Mouse (Mus musculus): ENCODE results near the gene Vmn2r88.
"Not testable (repeated sequence)": the region's sequence is repeated elsewhere in the genome, so short reads cannot be mapped to it uniquely, and the experiment has no call there.

Vmn2r88 gene

DNA sequence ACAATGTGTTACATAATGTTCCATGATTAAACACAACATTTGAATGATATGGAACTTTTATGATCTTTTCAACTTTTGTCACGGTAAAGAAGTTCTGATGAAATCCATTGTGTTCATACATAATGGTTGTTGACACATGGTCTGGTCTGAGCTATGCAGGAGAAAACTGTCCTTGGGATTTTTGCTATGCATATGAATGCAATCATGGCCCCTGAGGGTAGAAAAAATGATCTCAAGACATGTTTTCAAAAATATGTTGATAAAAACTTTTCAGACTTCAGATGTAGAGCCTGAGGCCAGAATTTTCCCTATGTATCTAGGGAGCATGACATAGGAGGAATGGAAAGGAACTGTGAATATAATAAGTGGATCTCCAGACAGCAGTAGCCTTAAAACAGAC lies at the start of gene Vmn2r88:
Gene Vmn2r88 (plus strand): TSS at position 301 of the 400 bp plus-strand sequence.
- in situ Hi-C loops (cut with MboI) = no loop called here

DNA sequence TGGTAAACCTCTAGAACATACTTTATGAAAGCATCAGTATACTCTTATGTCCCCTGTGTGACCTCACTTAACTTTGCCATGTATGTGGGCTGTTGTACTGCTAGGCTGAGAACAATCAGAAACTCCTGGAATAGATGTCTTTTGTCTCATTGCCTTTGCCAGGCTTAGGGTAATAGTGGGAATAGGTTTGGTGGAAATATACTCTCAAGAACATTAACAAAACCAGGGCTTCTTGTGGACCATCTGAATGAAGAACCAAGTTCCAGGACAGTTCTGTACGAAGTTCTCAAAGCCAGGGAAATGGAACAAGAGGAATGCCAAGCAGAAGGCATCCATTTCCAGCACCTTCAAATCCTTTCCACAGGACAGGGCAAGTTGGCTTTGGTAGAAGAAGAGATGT lies 49.2 kb upstream of the Vmn2r88 start, which contains the start of gene Gm7247:
Gene Gm7247 (plus strand): TSS at position 301 of the 400 bp plus-strand sequence.
- in situ Hi-C loops (cut with MboI) = no loop called here

DNA sequence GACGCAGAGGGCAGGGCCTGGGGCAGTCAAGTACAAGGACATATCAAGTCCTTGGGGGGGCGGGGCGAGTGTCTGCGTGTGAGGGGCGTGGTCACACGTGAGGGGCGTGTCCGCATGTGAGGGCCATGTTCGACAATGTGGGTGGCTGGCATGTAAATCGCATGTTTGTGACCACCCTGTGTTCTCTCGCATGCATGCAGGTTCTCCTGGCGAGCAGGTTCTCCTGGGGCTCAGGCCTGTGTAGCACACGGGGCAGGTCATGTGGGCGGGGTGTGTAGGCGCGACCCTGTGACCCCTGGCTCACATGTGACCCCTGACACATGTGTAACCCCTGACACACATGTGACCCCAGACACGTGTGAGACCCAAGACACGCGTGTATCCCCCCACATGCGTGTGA lies 27.8 kb upstream of the Vmn2r88 start:
- in situ Hi-C loops (cut with MboI) = no loop called here

DNA sequence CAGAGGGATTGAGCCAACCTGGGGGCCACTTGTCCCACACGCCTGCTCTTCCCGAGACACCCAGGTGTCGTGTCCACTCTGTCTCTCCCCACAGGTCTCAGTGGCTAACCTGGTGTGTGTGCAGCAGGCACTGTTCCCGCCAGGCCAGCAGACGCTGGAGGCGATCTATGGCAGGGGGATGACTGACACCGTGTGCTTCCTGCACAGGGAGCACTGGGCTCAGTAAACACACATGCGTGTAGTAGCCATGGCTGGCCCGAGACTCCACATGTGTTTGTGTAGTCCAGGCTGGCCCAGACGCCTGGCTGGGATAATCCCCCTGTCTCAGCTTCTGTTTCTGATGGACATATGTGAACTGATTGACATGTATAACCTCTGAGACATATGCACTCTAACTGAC lies 26.3 kb upstream of the Vmn2r88 start:
- in situ Hi-C loops (cut with MboI) = no loop called here

DNA sequence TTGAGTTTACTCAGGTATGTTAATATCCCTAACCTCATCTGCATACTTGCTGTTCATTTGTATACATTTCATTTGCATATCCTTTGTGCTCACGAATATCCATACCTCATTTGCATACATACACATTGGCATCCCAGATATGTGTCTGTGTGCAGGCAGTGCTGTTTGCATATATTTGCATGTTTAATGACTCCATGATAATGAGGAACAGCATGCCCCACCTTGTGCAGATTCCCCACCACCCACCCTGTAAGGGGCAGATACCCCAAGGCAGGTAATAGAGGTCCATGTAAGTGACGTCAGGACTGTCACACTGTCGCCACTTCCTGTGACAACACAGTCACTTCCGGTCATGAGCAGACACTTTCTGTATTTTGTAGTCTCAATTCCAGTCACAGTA lies 24.9 kb upstream of the Vmn2r88 start:
- in situ Hi-C loops (cut with MboI) = no loop called here

DNA sequence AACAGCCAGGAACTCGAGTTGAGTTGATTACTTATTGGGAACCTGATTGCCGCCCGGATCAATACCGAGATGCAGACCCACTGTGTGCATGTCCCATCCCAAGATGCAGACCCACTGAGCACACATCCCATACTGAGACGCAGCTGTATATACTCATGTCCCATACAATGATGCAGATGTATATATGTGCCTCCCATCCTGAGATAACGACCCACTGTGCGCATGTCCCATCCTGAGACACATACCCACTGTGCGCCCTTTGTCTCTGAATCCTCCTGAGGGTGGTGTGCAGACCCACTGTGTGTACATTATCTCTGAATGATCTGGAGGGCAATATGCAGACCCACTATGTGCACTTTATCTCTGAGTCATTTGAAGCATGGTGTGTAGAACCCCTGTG lies 22.9 kb upstream of the Vmn2r88 start:
- in situ Hi-C loops (cut with MboI) = no loop called here

DNA sequence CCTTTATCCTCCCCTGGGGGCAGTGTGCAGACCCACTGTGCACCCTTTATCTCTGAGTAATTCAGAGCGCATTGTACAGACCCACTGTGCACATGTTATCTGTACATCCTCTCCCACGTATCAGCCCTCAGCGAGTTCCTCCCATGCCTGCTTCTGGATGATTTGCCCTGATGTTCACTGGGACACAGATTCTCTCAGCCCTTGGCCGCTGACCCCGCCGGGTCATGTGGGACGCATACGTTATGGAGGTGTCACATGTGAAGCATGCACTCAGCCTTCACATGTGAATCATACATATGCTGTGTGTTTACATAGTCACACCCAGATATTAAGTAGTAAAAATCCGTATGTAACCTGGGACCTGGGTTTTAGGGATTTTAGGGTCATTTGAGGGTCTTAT lies 22.4 kb upstream of the Vmn2r88 start:
- in situ Hi-C loops (cut with MboI) = no loop called here

DNA sequence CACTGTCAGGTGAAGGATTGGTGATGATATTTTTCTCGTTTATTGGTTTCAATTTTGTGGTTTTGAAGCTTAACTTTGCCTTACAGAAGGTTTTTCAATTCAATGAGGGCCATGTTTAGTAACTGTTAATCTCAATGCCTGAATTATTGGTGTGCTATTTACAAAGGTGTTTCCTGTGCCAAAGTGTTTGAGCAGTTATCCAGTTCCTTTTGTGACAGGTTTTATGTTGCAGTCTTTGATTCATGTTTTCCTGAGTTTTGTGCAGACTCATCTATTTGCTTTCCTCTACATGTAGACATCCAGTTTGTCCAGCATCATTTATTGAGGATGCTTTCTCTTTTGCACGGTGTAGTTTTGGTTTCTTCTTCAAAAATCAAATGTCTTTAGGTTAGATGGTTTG lies 13.3 kb downstream of the Vmn2r88 start:
- in situ Hi-C loops (cut with MboI) = no loop called here

DNA sequence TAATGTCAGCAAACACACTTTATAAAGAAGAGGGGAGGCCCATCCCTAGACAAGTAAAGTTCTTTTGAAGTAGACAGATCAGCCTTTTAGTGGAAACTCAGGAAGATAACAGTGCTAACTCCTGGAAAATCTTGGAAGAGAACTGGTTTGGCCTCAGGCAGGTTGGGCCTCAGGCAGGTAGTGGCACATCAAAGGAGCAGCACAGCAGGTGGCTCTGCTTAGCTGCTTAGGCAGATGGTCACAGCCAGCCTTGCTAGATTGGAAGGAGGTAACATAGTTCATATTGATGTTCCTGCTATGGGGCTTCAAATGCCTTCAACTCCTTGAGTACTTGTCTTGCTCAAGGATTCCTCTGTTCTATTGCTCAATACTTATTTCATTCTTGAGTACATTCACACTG lies 19.5 kb downstream of the Vmn2r88 start:
- in situ Hi-C loops (cut with MboI) = not testable (repeated sequence)

DNA sequence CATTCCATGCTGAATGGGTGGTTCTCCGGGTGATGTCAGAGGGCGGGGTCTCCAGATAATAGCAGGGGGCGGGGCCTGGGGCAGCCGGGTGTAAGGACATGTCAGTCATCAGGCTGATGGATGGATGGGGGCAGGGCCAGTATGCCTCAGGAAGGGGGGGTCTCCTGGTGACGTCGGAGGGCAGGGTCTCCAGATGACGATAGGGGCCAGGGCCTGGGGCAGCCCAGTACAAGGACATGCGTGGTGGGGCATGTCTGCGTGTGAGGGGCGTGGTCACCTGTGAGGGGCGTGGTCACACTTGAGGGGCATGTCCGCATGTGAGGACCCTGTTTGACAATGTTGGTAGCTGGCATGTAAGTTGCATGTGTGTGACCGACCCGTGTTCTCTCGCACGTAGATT lies 23.9 kb downstream of the Vmn2r88 start:
- in situ Hi-C loops (cut with MboI) = no loop called here

DNA sequence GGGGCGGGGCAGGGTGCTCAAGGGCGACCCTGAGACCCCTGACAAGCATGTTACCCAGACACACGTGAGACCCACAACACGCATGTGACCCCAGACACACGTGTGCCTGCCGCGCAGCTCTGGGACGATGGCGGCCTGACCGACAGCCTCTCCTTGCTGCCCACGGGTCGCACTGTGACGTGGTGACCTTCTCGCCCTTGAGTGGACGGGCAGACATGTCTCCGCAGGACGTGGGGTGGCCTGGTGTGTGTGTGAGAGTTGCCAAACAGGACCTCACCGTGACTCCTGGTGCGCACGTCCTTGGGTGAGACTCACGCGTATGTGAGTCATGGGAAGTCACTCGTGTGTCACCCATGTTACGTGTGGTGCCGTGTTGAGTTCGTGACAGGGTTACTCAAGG lies 24.4 kb downstream of the Vmn2r88 start:
- in situ Hi-C loops (cut with MboI) = no loop called here

DNA sequence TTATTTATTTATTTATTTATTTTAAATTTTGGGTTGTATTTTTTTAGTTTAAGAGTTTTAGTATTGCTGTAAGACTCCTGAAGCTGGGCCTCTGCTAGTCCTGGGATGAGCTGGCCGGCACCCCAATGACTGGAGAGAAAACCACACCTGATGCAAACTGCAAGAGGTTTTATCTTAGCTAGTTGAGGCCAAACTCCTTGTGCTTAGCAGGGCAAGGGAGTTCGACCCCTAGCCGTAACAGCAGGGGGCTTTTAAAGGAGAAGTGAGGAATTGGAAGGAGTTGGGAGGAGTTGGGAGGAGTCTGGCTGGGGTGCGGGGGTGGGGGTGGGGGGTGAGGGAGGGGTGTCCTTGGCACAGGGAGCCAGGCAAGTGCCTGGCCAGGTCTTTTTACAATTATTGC lies 28.3 kb downstream of the Vmn2r88 start:
- in situ Hi-C loops (cut with MboI) = no loop called here

DNA sequence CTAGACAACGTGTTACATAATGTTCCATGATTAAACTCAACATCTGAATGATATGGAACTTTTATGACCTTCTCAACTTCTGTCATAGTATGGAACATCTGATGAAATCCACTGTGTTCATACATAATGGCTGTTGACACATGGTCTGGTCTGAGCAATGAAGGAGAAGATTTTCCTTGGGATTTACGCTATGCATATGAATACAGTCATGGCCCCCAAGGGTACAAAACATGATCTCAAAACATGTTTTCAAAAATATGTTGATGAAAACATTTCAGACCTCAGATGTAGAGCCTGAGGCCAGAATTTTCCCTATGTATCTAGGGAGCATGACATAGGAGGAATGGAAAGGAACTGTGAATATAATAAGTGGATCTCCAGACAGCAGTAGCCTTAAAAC lies 40.9 kb downstream of the Vmn2r88 start, which contains the start of gene Vmn2r89:
Gene Vmn2r89 (plus strand): TSS at position 301 of the 400 bp plus-strand sequence.
- in situ Hi-C loops (cut with MboI) = not testable (repeated sequence)

Data from mature B cell (primary cell).